Mouse (Mus musculus) hindbrain, postnatal 0 days (tissue): Measurements from ENCODE around the gene Arhgef25. TPM values are rescaled to one million over a fixed set of nuclear protein-coding genes. Genes with fewer than 3 reads are reported as not detected.
"Not testable (repeated sequence)": the region's sequence is repeated elsewhere in the genome, so short reads cannot be mapped to it uniquely, and the experiment has no call there.

ENCODE experiments used
- ATAC-seq: fragments of 200-750 bp; cut with Nextera tagmentation; 2 replicates; pipeline ENCODE4 v1.8.0; 2017; ENCODE audit warnings: mild to moderate bottlenecking, moderate TSS enrichment, moderate library complexity
- DNase-seq: peaks from one replicate; pipeline ENCODE4 v3.0.0-alpha.2; 2015; ENCODE audit warnings: low spot score
- H3K27ac ChIP-seq: fragments of 300-500 bp; sonication (generic); 2 replicates; pipeline ENCODE4 v1.5.1; 2014; ENCODE audit warnings: mild to moderate bottlenecking
- H3K27me3 ChIP-seq: fragments of 300-500 bp; sonication (generic); 2 replicates; pipeline ENCODE4 v1.6.1; 2014; ENCODE audit warnings: low read length, mixed read lengths; ENCODE audit not compliant: insufficient read depth
- H3K36me3 ChIP-seq: fragments of 300-500 bp; sonication (generic); 2 replicates; pipeline ENCODE4 v1.6.1; 2014; ENCODE audit warnings: low read length, mixed read lengths; ENCODE audit not compliant: insufficient read depth
- H3K4me1 ChIP-seq: fragments of 300-500 bp; sonication (generic); 2 replicates; pipeline ENCODE4 v1.6.1; 2014; ENCODE audit warnings: antibody characterized with exemption, low read length, mixed read lengths; ENCODE audit not compliant: insufficient read depth
- H3K4me2 ChIP-seq: fragments of 300-500 bp; sonication (generic); 2 replicates; pipeline ENCODE4 v1.6.1; 2014; ENCODE audit warnings: low read depth, mild to moderate bottlenecking, low read length, moderate library complexity, mixed read lengths
- H3K4me3 ChIP-seq: fragments of 300-500 bp; sonication (generic); 2 replicates; pipeline ENCODE4 v1.5.1; 2014; ENCODE audit warnings: low read length
- H3K9ac ChIP-seq: fragments of 300-500 bp; sonication (generic); replicated peaks from 2 replicates; pipeline ENCODE4 v1.6.1; 2014; ENCODE audit warnings: mild to moderate bottlenecking, low read length, moderate library complexity, mixed read lengths
- H3K9me3 ChIP-seq: fragments of 300-500 bp; sonication (generic); 2 replicates; pipeline ENCODE4 v1.6.1; 2016; ENCODE audit warnings: low read length, mixed read lengths
- CTCF ChIP-seq: IDR thresholded peaks from 2 replicates; pipeline ENCODE4 v1.5.1; 2016; ENCODE audit warnings: antibody characterized with exemption, control low read depth, low read depth
- WGBS: fragments of 180-500 bp; shearing (Covaris S2); extraction: QIAGEN DNeasy Blood & Tissue Kit; methylation state at CpG from one replicate; pipeline ENCODE4 v1.1.7; 2014; 5-methylcytosine and 5-hydroxymethylcytosine counted together
- polyA plus RNA-seq: library from polyadenylated mRNA; unstranded; fragments of >200 nt; fragmentation: Nextera tagmentation; extraction: Ambion mirVana; gene quantifications from 2 replicates; pipeline ENCODE4 v1.2.1, GENCODE M21; 2015
- total RNA-seq: library from RNA; depleted of rRNA; stranded (reverse); fragments of >200 nt; gene quantifications from 2 replicates; pipeline ENCODE4 v1.2.3, GENCODE M21; 2014

Arhgef25 gene
- total and polyA plus RNA-seq, 2 experiments from 2014 or later: 20.3 to 61.0 TPM

- WGBS: 0% methylated on average over 42 of the region's 42 CpGs
- ATAC-seq: peak; percentile 67
- no peak for DNase-seq
- Histone ChIP-seq H3K9ac (peak overlapping the region; percentile 96), H3K4me1 (0 out of 2 replicates have a peak, but pooled peaks cover 7% of the 10 kb centered on the region), H3K4me3 (peak overlapping the region; percentile 76), H3K9me3 (no peaks in the 10 kb centered on the region), H3K4me2 (peak overlapping the region; percentile 89), H3K27me3 (no peaks in the 10 kb centered on the region), H3K27ac (peak overlapping the region; percentile 96), H3K36me3 (peaks cover 5% of the 10 kb centered on the region; the same call in 1 of the 2 replicates)
- no peak for TF ChIP-seq CTCF
Measured at GRCm38 (mm10) chr10:127165354-127165653, 24.6 kb downstream of the Arhgef25 start.

DNA sequence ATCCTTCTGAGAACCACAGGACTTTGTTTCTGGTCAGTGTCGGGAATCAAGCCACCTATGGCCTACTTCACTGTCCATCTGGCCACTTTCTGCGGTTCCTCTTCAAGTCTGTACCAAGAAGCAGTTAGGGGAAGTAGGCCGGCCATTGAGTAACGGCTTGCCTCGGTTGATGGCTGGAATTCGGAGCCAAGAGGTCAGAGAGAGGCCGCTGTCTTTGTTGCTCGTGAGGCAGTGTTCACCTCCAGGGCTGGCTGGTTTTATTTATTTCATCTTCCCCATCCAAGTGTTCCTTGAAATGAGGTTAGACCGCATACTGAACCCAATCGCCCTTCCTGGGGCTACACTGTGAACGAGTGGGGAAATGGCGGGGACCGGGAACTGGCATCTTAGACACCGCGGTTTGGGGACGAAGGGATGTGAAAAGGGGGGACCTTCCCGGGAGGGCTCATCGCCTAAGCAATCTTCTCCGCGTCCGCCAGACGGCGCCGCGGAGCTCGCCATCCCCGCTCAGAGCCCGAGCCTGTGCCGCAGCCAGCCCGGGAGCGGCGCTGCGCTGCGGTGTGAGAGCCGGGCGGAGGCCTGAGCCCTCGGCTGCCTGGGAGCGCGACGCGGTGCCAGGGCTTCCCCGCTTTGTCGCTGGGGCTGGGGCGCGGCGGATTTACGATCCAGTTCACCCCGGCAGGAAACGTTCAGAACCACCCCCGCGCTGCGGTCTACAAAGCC is 25.1 kb downstream of the Arhgef25 start, which contains the start of gene B4galnt1:
TSS of gene B4galnt1 (plus strand) at position 595 of the 723 bp plus-strand sequence.
- 2% methylated on average over 51 of the region's 52 CpGs for WGBS
- peak; percentile 77 for TF ChIP-seq CTCF
- Histone ChIP-seq H3K4me2 (peak within 1 kb of the TSS; percentile 89), H3K27me3 (no peaks in the 10 kb centered on the region), H3K9me3 (no peaks in the 10 kb centered on the region), H3K27ac (peak within 1 kb of the TSS; percentile 96), H3K4me3 (peak within 1 kb of the TSS; percentile 76), H3K4me1 (0 out of 2 replicates have a peak, but pooled peaks cover 7% of the 10 kb centered on the region), H3K36me3 (peaks cover 5% of the 10 kb centered on the region; the same call in 1 of the 2 replicates), H3K9ac (peak within 1 kb of the TSS; percentile 96)
- peak; percentile 95 for DNase-seq
- peak; percentile 89 for ATAC-seq

DNA sequence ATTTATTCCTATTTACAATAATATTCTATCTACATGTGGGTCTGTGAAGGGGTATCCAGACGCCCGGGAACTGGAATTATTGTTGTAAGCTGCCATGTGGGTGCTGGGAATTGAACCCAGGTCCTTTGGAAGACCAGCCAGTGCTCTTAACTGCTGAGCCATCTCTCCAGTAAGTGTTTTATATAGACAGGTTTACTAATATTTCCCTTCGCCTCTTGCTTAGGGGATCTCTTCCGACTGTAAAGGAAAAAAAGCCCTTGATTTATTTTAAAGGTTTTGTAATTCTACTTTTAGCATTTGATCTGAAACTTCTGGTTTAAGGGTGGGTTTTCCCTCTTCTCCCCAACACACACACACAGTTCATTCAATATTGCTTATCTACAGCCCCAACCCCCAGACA is 25.7 kb downstream of the Arhgef25 start:
- Histone ChIP-seq H3K4me2 (peak overlapping the region; percentile 89), H3K9ac (peak overlapping the region; percentile 96), H3K27me3 (no peaks in the 10 kb centered on the region), H3K27ac (peak overlapping the region; percentile 96), H3K4me1 (0 out of 2 replicates have a peak, but pooled peaks cover 7% of the 10 kb centered on the region), H3K4me3 (peak overlapping the region; percentile 76; the same call in 1 of the 2 replicates), H3K9me3 (no peaks in the 10 kb centered on the region), H3K36me3 (peaks cover 3% of the 10 kb centered on the region; the same call in 1 of the 2 replicates)
- ATAC-seq (no peak), DNase-seq (no peak)
- TF ChIP-seq CTCF: no peak
- 93% methylated on average over 4 of the region's 4 CpGs for WGBS

- H3K27me3 ChIP-seq, H3K4me2 ChIP-seq, H3K9ac ChIP-seq, H3K9me3 ChIP-seq, DNase-seq, H3K4me1 ChIP-seq, H3K4me3 ChIP-seq, H3K27ac ChIP-seq, H3K36me3 ChIP-seq, ATAC-seq: not testable (repeated sequence)
- 60% methylated on average over 7 of the region's 7 CpGs for WGBS
Measured at GRCm38 (mm10) chr10:127162771-127163261, 27.1 kb downstream of the Arhgef25 start.

- Histone ChIP-seq H3K4me1 (no peaks in the 10 kb centered on the region), H3K36me3 (no peaks in the 10 kb centered on the region), H3K9me3 (no peaks in the 10 kb centered on the region), H3K27ac (no peak overlapping the region), H3K9ac (no peak overlapping the region), H3K4me3 (no peak overlapping the region), H3K4me2 (no peak overlapping the region), H3K27me3 (no peaks in the 10 kb centered on the region)
- ATAC-seq (no peak), DNase-seq (no peak)
- no peak for TF ChIP-seq CTCF
- WGBS: 71% methylated on average over 3 of the region's 3 CpGs
Measured at GRCm38 (mm10) chr10:127160728-127161127, 29.2 kb downstream of the Arhgef25 start.

GRCm38 (mm10) chr10:127160081-127160480 is 29.8 kb downstream of the Arhgef25 start:
- no peak overlapping the region for H3K4me2 ChIP-seq
- H3K9me3 ChIP-seq: no peaks in the 10 kb centered on the region
- no peak overlapping the region for H3K9ac ChIP-seq
- ATAC-seq (no peak), DNase-seq (no peak)
- 83% methylated on average over 9 of the region's 9 CpGs for WGBS
- H3K4me3 ChIP-seq: no peak overlapping the region
- TF ChIP-seq CTCF: no peak
- no peak overlapping the region for H3K27ac ChIP-seq
- no peaks in the 10 kb centered on the region for H3K36me3 ChIP-seq
- H3K4me1 ChIP-seq: no peaks in the 10 kb centered on the region
- H3K27me3 ChIP-seq: no peaks in the 10 kb centered on the region

DNA sequence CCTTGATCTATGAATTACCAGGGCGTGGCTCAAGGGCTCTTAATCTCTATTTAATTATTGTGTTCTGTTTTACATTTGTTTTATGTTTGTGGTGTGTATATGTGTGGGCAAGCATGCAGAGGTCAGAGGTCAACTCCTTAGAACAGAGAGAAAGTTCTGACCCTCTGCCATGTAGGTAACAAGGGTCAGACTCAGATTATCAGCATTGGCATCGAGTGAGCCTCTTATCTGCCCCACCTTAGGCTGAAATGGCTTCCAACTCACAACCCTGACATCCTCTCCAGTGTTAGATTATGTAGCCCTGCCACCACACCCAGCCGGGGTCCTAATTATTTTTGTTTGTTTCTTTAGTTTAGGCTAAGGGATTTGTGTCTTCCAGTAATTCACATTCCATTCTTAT is 31.4 kb downstream of the Arhgef25 start:
- no peak for DNase-seq
- 85% methylated on average over 3 of the region's 3 CpGs for WGBS
- TF ChIP-seq CTCF: no peak

More for the DNA sequence above, 31.4 kb downstream of the Arhgef25 start:
- no peak overlapping the region for H3K27ac ChIP-seq
- H3K4me1 ChIP-seq: no peaks in the 10 kb centered on the region
- no peak overlapping the region for H3K9ac ChIP-seq
- H3K9me3 ChIP-seq: no peaks in the 10 kb centered on the region
- H3K36me3 ChIP-seq: no peaks in the 10 kb centered on the region
- H3K4me2 ChIP-seq: no peak overlapping the region
- no peak overlapping the region for H3K4me3 ChIP-seq
- ATAC-seq: no peak
- no peaks in the 10 kb centered on the region for H3K27me3 ChIP-seq
